ENCODE assay signal across 9 mouse cellular contexts in genomic region chr2:121141216-121142035, GRCm38 (mm10). TPM values are rescaled to one million over a fixed set of nuclear protein-coding genes. Genes with fewer than 3 reads are reported as not detected.
A peak's percentile ranks its signal among the peaks of the same experiment; 100 is the strongest.
DNase-seq lines count a peak whose midpoint lies in the region; ATAC-seq and TF ChIP-seq lines count a peak whose summit lies in the region.
"Had no signal": no experiment of that assay in that cellular context is flagged by ENCODE, and none has a peak within 500 bp of the region (broad histone marks: within the 10 kb centered on the region; RNA-seq: fewer than 3 reads in every experiment).

No protein-coding gene starts in this region.

- no peaks in the 10 kb centered on the region for H3K27me3 ChIP-seq in lung, embryonic 16.5 days (ENCODE audit: control insufficient read depth, insufficient read depth, low read depth, low read length)
- H3K27me3 ChIP-seq in embryonic facial prominence, embryonic 13.5 days, result no peaks in the 10 kb centered on the region
- H3K27me3 ChIP-seq in intestine, postnatal 0 days (replicated peaks; ENCODE audit: control insufficient read depth, insufficient read depth, low read length), result no peaks in the 10 kb centered on the region

- H3K9me3 ChIP-seq in lung, embryonic 16.5 days (ENCODE audit: control insufficient read depth, low read length), result 0 out of 2 replicates have a peak, but pooled peaks cover 3% of the 10 kb centered on the region
- H3K9me3 ChIP-seq in embryonic facial prominence, embryonic 13.5 days, result no peaks in the 10 kb centered on the region
- H3K9me3 ChIP-seq in intestine, postnatal 0 days (ENCODE audit: control insufficient read depth), result no peaks in the 10 kb centered on the region

- no peak for TF ChIP-seq CTCF in intestine, postnatal 0 days (IDR thresholded peaks at IDR 0.05; ENCODE audit: low read depth)

- H3K4me1 ChIP-seq in lung, embryonic 16.5 days (replicated peaks; ENCODE audit: control insufficient read depth, insufficient read depth, low read length), result peaks cover 26% of the 10 kb centered on the region
- peaks cover 20% of the 10 kb centered on the region for H3K4me1 ChIP-seq in embryonic facial prominence, embryonic 13.5 days
- H3K4me1 ChIP-seq in intestine, postnatal 0 days (replicated peaks; ENCODE audit: control insufficient read depth, insufficient read depth, low read length), result no peaks in the 10 kb centered on the region

- H3K4me2 ChIP-seq in lung, embryonic 16.5 days (ENCODE audit: low read depth, low read length), result peak overlapping the region; percentile 92
- peak overlapping the region; percentile 92 for H3K4me2 ChIP-seq in embryonic facial prominence, embryonic 13.5 days
- H3K4me2 ChIP-seq in intestine, postnatal 0 days (replicated peaks; ENCODE audit: low read depth), result peak overlapping the region; percentile 94

- DNase-seq in lung, postnatal 14 days, result no peak
- DNase-seq in retina, embryonic 14.5 days (ENCODE audit: low spot score), result peak; percentile 42
- no peak for DNase-seq in urinary bladder, postnatal 4 days (ENCODE audit: low spot score in 2 of 2)
- no peak for DNase-seq in layer of hippocampus, adult 8-10 months (ENCODE audit: low spot score in 2 of 2)
- DNase-seq in embryo, embryonic 9.5 days (ENCODE audit: extremely low spot score), result no peak

- H3K4me3 ChIP-seq in lung, embryonic 16.5 days (ENCODE audit: low read length), result peak overlapping the region; percentile 81
- H3K4me3 ChIP-seq in embryonic facial prominence, embryonic 13.5 days, result peak overlapping the region; percentile 72
- peak overlapping the region; percentile 81 for H3K4me3 ChIP-seq in intestine, postnatal 0 days (ENCODE audit: low read depth, low read length)

- ATAC-seq in lung, embryonic 16.5 days (ENCODE audit: low read depth), result no peak
- ATAC-seq in embryonic facial prominence, embryonic 13.5 days (ENCODE audit: insufficient number of reproducible peaks, insufficient read depth, low FRiP score, low TSS enrichment, low read depth), result no peak
- no peak for ATAC-seq in intestine, postnatal 0 days

- peak overlapping the region; percentile 99 for H3K27ac ChIP-seq in lung, embryonic 16.5 days (ENCODE audit: low read length)
- H3K27ac ChIP-seq in embryonic facial prominence, embryonic 13.5 days, result peak overlapping the region; percentile 99
- no peak overlapping the region for H3K27ac ChIP-seq in intestine, postnatal 0 days (ENCODE audit: low read depth, low read length)

- 67% methylated on average over 16 of the region's 16 CpGs for WGBS in lung, embryonic 16.5 days
- WGBS in embryonic facial prominence, embryonic 13.5 days, result 73% methylated on average over 16 of the region's 16 CpGs
- 71% methylated on average over 16 of the region's 16 CpGs for WGBS in intestine, postnatal 0 days

- peaks cover 11% of the 10 kb centered on the region; the same call in 1 of the 2 replicates for H3K36me3 ChIP-seq in lung, embryonic 16.5 days (ENCODE audit: control insufficient read depth, insufficient read depth, low read length)
- H3K36me3 ChIP-seq in embryonic facial prominence, embryonic 13.5 days, result peaks cover 35% of the 10 kb centered on the region
- H3K36me3 ChIP-seq in intestine, postnatal 0 days (ENCODE audit: control insufficient read depth, insufficient read depth), result peaks cover 8% of the 10 kb centered on the region; the same call in 1 of the 2 replicates

- peak overlapping the region; percentile 94 for H3K9ac ChIP-seq in lung, embryonic 16.5 days (ENCODE audit: low read length)
- peak overlapping the region; percentile 92 for H3K9ac ChIP-seq in embryonic facial prominence, embryonic 13.5 days
- peak overlapping the region; percentile 86 for H3K9ac ChIP-seq in intestine, postnatal 0 days (ENCODE audit: low read depth, low read length)

RNA-seq across cellular contexts. Expression of gene Lcmt2, which starts 1.0 kb away (rescaled TPM):
- 24.8 and 25.3 TPM in 2 replicates for polyA plus RNA-seq in lung, embryonic 16.5 days (2015; fragmentation: Nextera tagmentation; extraction: Ambion mirVana)
- polyA plus RNA-seq in embryonic facial prominence, embryonic 13.5 days (2015; fragmentation: Nextera tagmentation; extraction: Ambion mirVana), result 21.5 and 22.2 TPM in 2 replicates
- polyA plus RNA-seq in intestine, postnatal 0 days (2015; fragmentation: Nextera tagmentation; extraction: Ambion mirVana), result 14.3 and 14.8 TPM in 2 replicates
- 1 to 10 TPM; 7.8 to 9.5 (median 8.6) TPM for total RNA-seq in layer of hippocampus, adult 8-10 months (2022)

RNA-seq across cellular contexts. Expression of gene Adal, which starts 1.2 kb away (rescaled TPM):
- 19.4 and 22.2 TPM in 2 replicates for polyA plus RNA-seq in lung, embryonic 16.5 days (2015; fragmentation: Nextera tagmentation; extraction: Ambion mirVana)
- 20.3 and 22.9 TPM in 2 replicates for polyA plus RNA-seq in embryonic facial prominence, embryonic 13.5 days (2015; fragmentation: Nextera tagmentation; extraction: Ambion mirVana)
- polyA plus RNA-seq in intestine, postnatal 0 days (2015; fragmentation: Nextera tagmentation; extraction: Ambion mirVana), result 7.1 and 8.2 TPM in 2 replicates
- 10 to 100 TPM; 18.9 to 24.9 (median 21.8) TPM for total RNA-seq in layer of hippocampus, adult 8-10 months (2022)

RNA-seq across cellular contexts. Expression of gene Tubgcp4, which starts 29.0 kb away (rescaled TPM):
- 51.4 and 54.3 TPM in 2 replicates for polyA plus RNA-seq in lung, embryonic 16.5 days (2015; fragmentation: Nextera tagmentation; extraction: Ambion mirVana)
- 68.0 and 71.4 TPM in 2 replicates for polyA plus RNA-seq in embryonic facial prominence, embryonic 13.5 days (2015; fragmentation: Nextera tagmentation; extraction: Ambion mirVana)
- 12.3 and 14.4 TPM in 2 replicates for polyA plus RNA-seq in intestine, postnatal 0 days (2015; fragmentation: Nextera tagmentation; extraction: Ambion mirVana)
- total RNA-seq in layer of hippocampus, adult 8-10 months (2022), result 10 to 100 TPM; 32.3 to 47.9 (median 41.5) TPM

RNA-seq across cellular contexts. Expression of gene Zscan29, which starts 29.5 kb away (rescaled TPM):
- 9.8 TPM in 2 replicates for polyA plus RNA-seq in lung, embryonic 16.5 days (2015; fragmentation: Nextera tagmentation; extraction: Ambion mirVana)
- polyA plus RNA-seq in embryonic facial prominence, embryonic 13.5 days (2015; fragmentation: Nextera tagmentation; extraction: Ambion mirVana), result 11.1 and 11.9 TPM in 2 replicates
- 6.0 and 7.1 TPM in 2 replicates for polyA plus RNA-seq in intestine, postnatal 0 days (2015; fragmentation: Nextera tagmentation; extraction: Ambion mirVana)
- 1 to 10 TPM; 7.1 to 8.1 (median 7.7) TPM for total RNA-seq in layer of hippocampus, adult 8-10 months (2022)

RNA-seq across cellular contexts. Expression of gene Tgm7, which starts 31.8 kb away (rescaled TPM):
- polyA plus RNA-seq in lung, embryonic 16.5 days (2015; fragmentation: Nextera tagmentation; extraction: Ambion mirVana), result not detected in 2 replicates
- not detected in 2 replicates for polyA plus RNA-seq in embryonic facial prominence, embryonic 13.5 days (2015; fragmentation: Nextera tagmentation; extraction: Ambion mirVana)
- not detected in 2 replicates for polyA plus RNA-seq in intestine, postnatal 0 days (2015; fragmentation: Nextera tagmentation; extraction: Ambion mirVana)
- total RNA-seq in layer of hippocampus, adult 8-10 months (2022), result under 1 TPM in 3 of 4 experiments, not detected in 1; 0.16 to 0.49 (median 0.40) TPM
- total RNA-seq: common myeloid progenitor, adult 5-6 weeks had no signal
